Mouse (Mus musculus) MEL (cell line): ENCODE measurements around the gene Gm10643. TPM values are rescaled to one million over a fixed set of nuclear protein-coding genes. Genes with fewer than 3 reads are reported as not detected.

Source experiments
- DNase-seq: peaks from one replicate; pipeline ENCODE4 v3.0.0; 2011; ENCODE audit warnings: low read depth, low spot score
- H3K27ac ChIP-seq: 2 replicates; pipeline ENCODE4 v1.5.1; 2012; ENCODE audit warnings: low read depth, mild to moderate bottlenecking, control low read depth, low read length, moderate library complexity; ENCODE audit not compliant: control insufficient read depth
- H3K27me3 ChIP-seq, 2 experiments: fragments of 150-350 bp in 1 of 2; sonication (generic) in 1 of 2; 2 replicates each; pipeline ENCODE4 v1.6.1; 2012; ENCODE audit warnings: low read length in 2 of 2, mild to moderate bottlenecking in 2 of 2, improper control_type of control experiment in 1 of 2, moderate library complexity in 1 of 2; ENCODE audit not compliant: insufficient read depth in 2 of 2, control insufficient read depth in 1 of 2
- H3K36me3 ChIP-seq, 2 experiments: 2 replicates each; pipeline ENCODE4 v1.6.1; 2012 to 2014; ENCODE audit warnings: low read length in 2 of 2, improper control_type of control experiment in 1 of 2, inconsistent platforms in 1 of 2, mild to moderate bottlenecking in 1 of 2; ENCODE audit not compliant: insufficient read depth in 2 of 2, control insufficient read depth in 1 of 2
- H3K4me1 ChIP-seq, 2 experiments: fragments of 150-350 bp in 1 of 2; sonication (generic) in 1 of 2; 2 replicates each; pipeline ENCODE4 v1.6.1; 2012; ENCODE audit warnings: low read length in 2 of 2, improper control_type of control experiment in 1 of 2, mild to moderate bottlenecking in 1 of 2; ENCODE audit not compliant: insufficient read depth in 2 of 2, control insufficient read depth in 1 of 2
- H3K4me3 ChIP-seq, 2 experiments: fragments of 150-350 bp in 1 of 2; sonication (generic) in 1 of 2; 2 replicates each; pipeline ENCODE4 v1.5.1; 2012; ENCODE audit warnings: low read depth in 2 of 2, low read length in 2 of 2, mild to moderate bottlenecking in 2 of 2, moderate library complexity in 2 of 2, control low read depth in 1 of 2, improper control_type of control experiment in 1 of 2; ENCODE audit not compliant: control insufficient read depth in 1 of 2, insufficient read depth in 1 of 2
- H3K79me2 ChIP-seq: 2 replicates; pipeline ENCODE4 v1.6.1; 2012; ENCODE audit warnings: mild to moderate bottlenecking, low read length, moderate library complexity; ENCODE audit not compliant: control insufficient read depth, poor library complexity, insufficient read depth
- H3K9ac ChIP-seq: 2 replicates; pipeline ENCODE4 v1.6.1; 2012; ENCODE audit warnings: low read depth, mild to moderate bottlenecking, control low read depth, low read length, moderate library complexity; ENCODE audit not compliant: control insufficient read depth, poor library complexity, severe bottlenecking
- H3K9me3 ChIP-seq: fragments of 150-350 bp; sonication (generic); replicated peaks from 2 replicates; pipeline ENCODE4 v1.6.1; 2012; ENCODE audit warnings: mild to moderate bottlenecking, low read length, improper control_type of control experiment, moderate library complexity; ENCODE audit not compliant: insufficient read depth
- CHD2 ChIP-seq: IDR thresholded peaks from 2 replicates; pipeline ENCODE4 v1.6.1; 2011; ENCODE audit warnings: low read length, improper control_type of control experiment
- CTCF ChIP-seq, 3 experiments: IDR thresholded peaks in 2 of 3; conservative IDR thresholded peaks in 1 of 3; 2 replicates each; pipeline ENCODE4 v1.5.1; 2011 to 2012; ENCODE audit warnings: low read length in 3 of 3, low read depth in 2 of 3, mild to moderate bottlenecking in 2 of 3, improper control_type of control experiment in 1 of 3, inconsistent platforms in 1 of 3, mixed read lengths in 1 of 3, moderate library complexity in 1 of 3; ENCODE audit not compliant: control insufficient read depth in 1 of 3, insufficient read depth in 1 of 3, poor library complexity in 1 of 3, severe bottlenecking in 1 of 3
- ELF1 ChIP-seq: IDR thresholded peaks from 2 replicates; pipeline ENCODE4 v1.6.1; 2014; ENCODE audit warnings: low read depth, mild to moderate bottlenecking, inconsistent platforms, low read length, improper control_type of control experiment, moderate library complexity
- GATA1 ChIP-seq: IDR thresholded peaks from 2 replicates; pipeline ENCODE4 v1.6.1; 2011; ENCODE audit warnings: low read depth, low read length, improper control_type of control experiment
- HCFC1 ChIP-seq: IDR thresholded peaks from 2 replicates; pipeline ENCODE4 v1.6.1; 2012; ENCODE audit warnings: low read depth, mild to moderate bottlenecking, inconsistent platforms, low read length, improper control_type of control experiment, moderate library complexity
- MAX ChIP-seq: IDR thresholded peaks from 2 replicates; pipeline ENCODE4 v1.6.1; 2011; ENCODE audit warnings: low read length, improper control_type of control experiment
- MYB ChIP-seq: IDR thresholded peaks from 2 replicates; pipeline ENCODE4 v1.6.1; 2011; ENCODE audit warnings: mild to moderate bottlenecking, low read depth, low read length, improper control_type of control experiment
- NRF1 ChIP-seq: IDR thresholded peaks from 2 replicates; pipeline ENCODE4 v1.6.1; 2014; ENCODE audit warnings: low read depth, mild to moderate bottlenecking, inconsistent platforms, low read length, improper control_type of control experiment, moderate library complexity; ENCODE audit not compliant: poor library complexity, insufficient read depth, severe bottlenecking
- RAD21 ChIP-seq: IDR thresholded peaks from 2 replicates; pipeline ENCODE4 v1.6.1; 2011; ENCODE audit warnings: mild to moderate bottlenecking, low read depth, low read length, improper control_type of control experiment
- SIN3A ChIP-seq: IDR thresholded peaks from 2 replicates; pipeline ENCODE4 v1.6.1; 2012; ENCODE audit warnings: low read length, improper control_type of control experiment, inconsistent platforms
- SMC3 ChIP-seq: IDR thresholded peaks from 2 replicates; pipeline ENCODE4 v1.6.1; 2011; ENCODE audit warnings: low read depth, low read length, improper control_type of control experiment
- TAL1 ChIP-seq: IDR thresholded peaks from 2 replicates; pipeline ENCODE4 v1.6.1; 2012; ENCODE audit warnings: mild to moderate bottlenecking, inconsistent platforms, low read length, moderate library complexity, mixed read lengths
- TBP ChIP-seq: IDR thresholded peaks from 2 replicates; pipeline ENCODE4 v1.8.0; 2011; ENCODE audit warnings: low read depth, low read length, improper control_type of control experiment
- TCF12 ChIP-seq: IDR thresholded peaks from 2 replicates; pipeline ENCODE4 v1.6.1; 2014; ENCODE audit warnings: low read depth, mild to moderate bottlenecking, inconsistent platforms, low read length, improper control_type of control experiment, moderate library complexity
- USF2 ChIP-seq, 2 experiments: IDR thresholded peaks; 2 replicates each; pipeline ENCODE4 v1.6.1; 2011 to 2012; ENCODE audit warnings: improper control_type of control experiment in 2 of 2, low read length in 2 of 2, borderline replicate concordance in 1 of 2, inconsistent platforms in 1 of 2, low read depth in 1 of 2, mild to moderate bottlenecking in 1 of 2; ENCODE audit not compliant: insufficient read depth in 1 of 2
- ZC3H11A ChIP-seq: IDR thresholded peaks from 2 replicates; pipeline ENCODE4 v1.6.1; 2012; ENCODE audit warnings: low read depth, mild to moderate bottlenecking, inconsistent platforms, low read length, improper control_type of control experiment
- polyA plus RNA-seq, 2 experiments: library from polyadenylated mRNA; stranded (reverse) in 1 of 2; unstranded in 1 of 2; fragments of >175 nt in 1 of 2; fragments of >200 nt in 1 of 2; gene quantifications; 2 replicates each; pipeline versions ENCODE4 v1.2.1 to v1.2.4; 2012; ENCODE audit warnings: low replicate concordance in 2 of 2, low read depth in 1 of 2; ENCODE audit not compliant: insufficient read length in 2 of 2, insufficient read depth in 1 of 2, missing spikeins in 1 of 2
- total RNA-seq: library from RNA; depleted of rRNA; stranded (reverse); fragments of 300-350 nt; gene quantifications from 2 replicates; pipeline ENCODE4 v1.2.3, GENCODE M21; 2012

Gene Gm10643
- total and polyA plus RNA-seq, 3 experiments = 0.23 to 0.28 TPM; not detected in 1

DNA sequence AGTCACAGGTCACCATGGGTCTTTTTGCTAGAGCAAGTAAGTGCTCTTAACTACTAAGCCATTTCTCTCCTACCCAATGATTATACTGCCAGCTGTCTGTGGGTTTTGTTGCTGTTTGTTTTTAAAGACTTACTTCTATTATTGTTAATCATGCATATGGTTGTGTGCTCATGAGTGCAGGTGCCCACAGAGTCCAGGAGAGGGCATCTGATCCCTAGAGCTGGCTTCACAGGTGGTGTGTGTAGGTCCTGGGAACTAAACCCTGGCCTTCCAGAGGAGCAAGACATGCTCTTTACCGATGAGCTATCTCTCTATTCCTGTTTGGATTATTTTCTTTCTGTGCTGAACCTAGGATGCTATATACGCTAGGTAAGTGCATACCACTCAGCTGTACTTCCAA lies 5.7 kb downstream of the Gm10643 start:
- no peak overlapping the region for H3K27ac ChIP-seq
- H3K79me2 ChIP-seq = no peaks in the 10 kb centered on the region
- TF ChIP-seq CTCF (IDR thresholded peaks at IDR 0.05 in 2 of 3, conservative IDR thresholded peaks at IDR 0.05 in 1 of 3; ENCODE audit: control insufficient read depth in 1 of 3, insufficient read depth in 1 of 3, low read depth in 2 of 3, low read length in 3 of 3, poor library complexity in 1 of 3, severe bottlenecking in 1 of 3) = peak in 2 of 3 experiments; percentile 13 to 29; a peak in 2 of 6 replicates
- 0 out of 2 replicates have a peak, but pooled peaks have one; percentile 21 for TF ChIP-seq SMC3
- peak; percentile 11 for TF ChIP-seq RAD21
- no peak for TF ChIP-seq USF2 (IDR thresholded peaks at IDR 0.05; ENCODE audit: borderline replicate concordance in 1 of 2, insufficient read depth in 1 of 2, low read depth in 1 of 2, low read length in 2 of 2)
- no peak for TF ChIP-seq TCF12
- H3K4me3 ChIP-seq = no peak overlapping the region
- H3K27me3 ChIP-seq = no peaks in the 10 kb centered on the region
- H3K9ac ChIP-seq = no peak overlapping the region
- peaks cover 0 to 9% of the 10 kb centered on the region in 2 experiments; a peak in 2 of 4 replicates for H3K36me3 ChIP-seq
- H3K4me1 ChIP-seq = peaks cover 3 to 9% of the 10 kb centered on the region in 2 experiments; a peak in 3 of 4 replicates
- DNase-seq = no peak
- no peaks in the 10 kb centered on the region for H3K9me3 ChIP-seq

DNA sequence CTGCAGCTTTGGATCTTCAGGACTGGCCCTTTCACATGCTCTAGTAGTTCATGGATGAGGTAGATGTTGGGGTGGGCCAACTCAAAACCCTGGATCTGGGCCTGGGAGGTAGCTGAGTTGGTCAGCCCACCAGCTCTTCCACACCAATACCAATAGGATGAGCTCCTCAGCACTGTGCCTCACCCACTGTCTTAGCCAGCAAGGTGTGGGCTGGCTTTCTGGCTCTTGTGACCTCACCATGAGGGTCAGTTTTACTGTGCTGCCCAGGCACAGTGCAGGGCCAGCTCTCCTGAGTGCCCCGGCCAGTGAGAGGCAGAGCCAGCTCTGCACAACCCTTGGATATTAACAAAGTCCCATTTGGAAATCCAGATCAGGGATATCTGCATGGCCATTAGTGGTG lies 7.1 kb downstream of the Gm10643 start:
- Histone ChIP-seq H3K4me3 (no peak overlapping the region), H3K9me3 (no peaks in the 10 kb centered on the region), H3K27ac (no peak overlapping the region), H3K4me1 (no peaks in the 10 kb centered on the region), H3K9ac (no peak overlapping the region), H3K36me3 (no peaks in the 10 kb centered on the region), H3K27me3 (no peaks in the 10 kb centered on the region), H3K79me2 (no peaks in the 10 kb centered on the region)
- no peak for DNase-seq
- TF ChIP-seq MAX (no peak), NRF1 (no peak), ZC3H11A (no peak), MYB (no peak), SIN3A (no peak), HCFC1 (no peak)

DNA sequence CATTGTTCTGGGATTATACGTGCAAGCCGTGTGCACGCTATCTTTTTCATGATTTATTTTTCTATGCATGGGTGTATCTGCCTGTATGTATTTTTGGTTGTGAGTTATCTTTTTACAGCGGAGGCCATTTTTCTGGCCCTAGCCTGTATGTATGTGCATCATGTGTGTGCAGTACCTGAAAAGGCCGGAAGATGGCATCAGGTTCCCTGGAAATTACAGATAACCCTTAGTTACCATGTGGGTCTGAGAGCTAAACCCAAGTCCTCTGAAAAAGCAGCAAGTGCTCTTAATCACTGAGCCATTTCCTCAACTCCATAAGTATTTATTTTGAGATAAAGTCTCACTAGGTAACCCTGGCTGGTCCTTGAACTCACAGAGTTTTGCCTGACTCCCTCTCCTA lies 11.7 kb downstream of the Gm10643 start:
- no peak overlapping the region for H3K4me3 ChIP-seq
- no peak for TF ChIP-seq TAL1
- peak; percentile 46 for TF ChIP-seq RAD21
- 0 out of 2 replicates have a peak, but pooled peaks have one; percentile 23 for TF ChIP-seq MAX
- no peak for TF ChIP-seq ELF1
- TF ChIP-seq CTCF (IDR thresholded peaks at IDR 0.05 in 2 of 3, conservative IDR thresholded peaks at IDR 0.05 in 1 of 3; ENCODE audit: control insufficient read depth in 1 of 3, insufficient read depth in 1 of 3, low read depth in 2 of 3, low read length in 3 of 3, poor library complexity in 1 of 3, severe bottlenecking in 1 of 3) = peak; percentile 19 to 57 (median 51)
- TF ChIP-seq GATA1 = peak; percentile 23; the same call in 1 of the 2 replicates
- no peak for TF ChIP-seq CHD2
- no peak for TF ChIP-seq TBP
- TF ChIP-seq SMC3 = peak; percentile 36; the same call in 1 of the 2 replicates
- TF ChIP-seq, all 39 proteins: peak for 5
- Histone ChIP-seq H3K4me1 (peaks cover 3 to 4% of the 10 kb centered on the region in 2 experiments; a peak in 3 of 4 replicates), H3K79me2 (no peaks in the 10 kb centered on the region), H3K9me3 (no peaks in the 10 kb centered on the region), H3K27me3 (no peaks in the 10 kb centered on the region), H3K9ac (no peak overlapping the region), H3K27ac (no peak overlapping the region), H3K36me3 (peaks cover 0 to 2% of the 10 kb centered on the region in 2 experiments; a peak in 1 of 4 replicates)
- peak; percentile 67 for DNase-seq
